Mouse (Mus musculus): Measurements from ENCODE around the gene Socs5.

Socs5 gene

GRCm38 (mm10) chr17:87108507-87109292 is 1.2 kb downstream of the Socs5 start:
- DNase-seq (ENCODE audit: low read depth): no peak

GRCm38 (mm10) chr17:87109504-87109903 is 2.0 kb downstream of the Socs5 start:
- peak; percentile 73 for DNase-seq (ENCODE audit: low read depth)

- no peak for DNase-seq (ENCODE audit: low read depth)
Observed at GRCm38 (mm10) chr17:87112852-87113592, 5.5 kb downstream of the Socs5 start.

GRCm38 (mm10) chr17:87115615-87116014 is 8.1 kb downstream of the Socs5 start:
- DNase-seq (ENCODE audit: low read depth): no peak

- no peak for DNase-seq (ENCODE audit: low read depth)
Observed at GRCm38 (mm10) chr17:87118966-87119526, 11.6 kb downstream of the Socs5 start.

GRCm38 (mm10) chr17:87125344-87125743 is 17.9 kb downstream of the Socs5 start:
- no peak for DNase-seq (ENCODE audit: low read depth)

- no peak for DNase-seq (ENCODE audit: low read depth)
Observed at GRCm38 (mm10) chr17:87132258-87132657, 24.8 kb downstream of the Socs5 start.

GRCm38 (mm10) chr17:87133823-87134222 is 26.3 kb downstream of the Socs5 start:
- DNase-seq (ENCODE audit: low read depth): no peak

GRCm38 (mm10) chr17:87134631-87135030 is 27.2 kb downstream of the Socs5 start:
- no peak for DNase-seq (ENCODE audit: low read depth)

- DNase-seq (ENCODE audit: low read depth): no peak
Observed at GRCm38 (mm10) chr17:87135741-87136140, 28.3 kb downstream of the Socs5 start.

- DNase-seq (ENCODE audit: low read depth): no peak
Observed at GRCm38 (mm10) chr17:87141188-87141935, 33.9 kb downstream of the Socs5 start.

GRCm38 (mm10) chr17:87142271-87142670 is 34.8 kb downstream of the Socs5 start:
- peak; percentile 65 for DNase-seq (ENCODE audit: low read depth)

GRCm38 (mm10) chr17:87143186-87143585 is 35.7 kb downstream of the Socs5 start:
- DNase-seq (ENCODE audit: low read depth): no peak

- DNase-seq (ENCODE audit: low read depth): peak; percentile 51
Observed at GRCm38 (mm10) chr17:87146415-87147021, 39.0 kb downstream of the Socs5 start.

GRCm38 (mm10) chr17:87149762-87150161 is 42.3 kb downstream of the Socs5 start:
- no peak for DNase-seq (ENCODE audit: low read depth)

- DNase-seq (ENCODE audit: low read depth): no peak
Observed at GRCm38 (mm10) chr17:87152984-87153383, 45.5 kb downstream of the Socs5 start.

- DNase-seq (ENCODE audit: low read depth): peak; percentile 68
Observed at GRCm38 (mm10) chr17:87155664-87156063, 48.2 kb downstream of the Socs5 start.

- DNase-seq (ENCODE audit: low read depth): no peak
Observed at GRCm38 (mm10) chr17:87157739-87158138, 50.3 kb downstream of the Socs5 start.

- no peak for DNase-seq (ENCODE audit: low read depth)
Observed at GRCm38 (mm10) chr17:87158597-87158996, 51.1 kb downstream of the Socs5 start.

GRCm38 (mm10) chr17:87160270-87160669 is 52.8 kb downstream of the Socs5 start:
- DNase-seq (ENCODE audit: low read depth): peak; percentile 55

GRCm38 (mm10) chr17:87164312-87164922 is 56.9 kb downstream of the Socs5 start:
- DNase-seq (ENCODE audit: low read depth): peak; percentile 88
